Mouse (Mus musculus) forebrain, embryonic 10.5 days (tissue): ENCODE measurements around the gene Ear10. TPM values are rescaled to one million over a fixed set of nuclear protein-coding genes. Genes with fewer than 3 reads are reported as not detected.
"Not testable (repeated sequence)": the region's sequence is repeated elsewhere in the genome, so short reads cannot be mapped to it uniquely, and the experiment has no call there.

ENCODE experiments used
- DNase-seq: peaks from one replicate; pipeline ENCODE4 v3.0.0-alpha.2; 2017; ENCODE audit warnings: low spot score; ENCODE audit errors: extremely low spot score
- H3K27ac ChIP-seq: fragments of 300-500 bp; sonication (generic); 2 replicates; pipeline ENCODE4 v1.5.1; 2016; ENCODE audit warnings: mild to moderate bottlenecking
- H3K27me3 ChIP-seq: fragments of 300-500 bp; sonication (generic); 2 replicates; pipeline ENCODE4 v1.6.1; 2016; ENCODE audit warnings: mild to moderate bottlenecking; ENCODE audit not compliant: poor library complexity, severe bottlenecking
- H3K36me3 ChIP-seq: fragments of 300-500 bp; sonication (generic); replicated peaks from 2 replicates; pipeline ENCODE4 v1.6.1; 2016; ENCODE audit warnings: mild to moderate bottlenecking, moderate library complexity
- H3K4me1 ChIP-seq: fragments of 300-500 bp; sonication (generic); 2 replicates; pipeline ENCODE4 v1.6.1; 2016
- H3K4me3 ChIP-seq: fragments of 300-500 bp; sonication (generic); 2 replicates; pipeline ENCODE4 v1.5.1; 2016; ENCODE audit warnings: mild to moderate bottlenecking, moderate library complexity
- H3K9me3 ChIP-seq: fragments of 300-500 bp; sonication (generic); 2 replicates; pipeline ENCODE4 v1.6.1; 2016; ENCODE audit warnings: mild to moderate bottlenecking, moderate library complexity
- WGBS: fragments of 180-500 bp; shearing (Covaris S2); methylation state at CpG from one replicate; pipeline ENCODE4 v1.1.7; 2016; 5-methylcytosine and 5-hydroxymethylcytosine counted together
- polyA plus RNA-seq: library from polyadenylated mRNA; unstranded; fragments of >200 nt; fragmentation: Nextera tagmentation; extraction: Ambion mirVana; gene quantifications from 2 replicates; pipeline ENCODE4 v1.2.1, GENCODE M21; 2016

The Ear10 gene
- polyA plus RNA-seq, 1 experiment from 2014 or later: not detected

DNA sequence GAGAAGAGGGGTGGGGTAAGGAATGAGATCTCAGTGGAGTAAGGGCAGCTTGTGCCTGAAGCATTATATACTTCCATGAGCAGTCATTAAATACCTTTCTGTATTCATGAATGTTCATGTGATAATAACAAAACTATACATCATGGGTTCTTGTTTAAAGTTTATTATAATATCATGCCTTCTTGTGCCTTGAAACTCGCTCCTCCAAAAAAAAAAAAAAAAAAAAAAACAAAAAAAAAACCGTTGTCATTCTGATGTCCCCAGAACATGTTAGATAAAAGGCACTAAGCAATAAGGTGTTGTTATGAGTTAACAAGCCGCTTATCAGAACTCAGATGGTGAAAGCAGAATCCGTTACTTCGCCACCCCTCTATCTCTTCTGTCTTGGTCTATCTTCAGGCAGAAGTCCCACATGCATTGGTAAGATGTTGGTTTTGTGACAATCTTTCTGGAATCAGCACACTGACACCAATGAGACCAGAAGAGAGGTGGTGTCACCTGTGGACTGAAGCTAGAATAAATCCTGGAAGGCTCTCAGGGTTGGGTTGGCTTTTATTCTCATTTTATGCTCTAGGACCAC, 43.3 kb downstream of the Ear10 start:
- WGBS: 92% methylated on average over 5 of the region's 5 CpGs
- not testable (repeated sequence) for H3K36me3 ChIP-seq, H3K27me3 ChIP-seq, H3K27ac ChIP-seq, H3K4me1 ChIP-seq, H3K9me3 ChIP-seq, H3K4me3 ChIP-seq, DNase-seq

GRCm38 (mm10) chr14:43877789-43878188, 45.6 kb downstream of the Ear10 start:
- not testable (repeated sequence) for H3K9me3 ChIP-seq, H3K27ac ChIP-seq, H3K27me3 ChIP-seq, H3K36me3 ChIP-seq, H3K4me3 ChIP-seq, DNase-seq, H3K4me1 ChIP-seq
- WGBS: 65% methylated on average over 1 of the region's 2 CpGs

DNA sequence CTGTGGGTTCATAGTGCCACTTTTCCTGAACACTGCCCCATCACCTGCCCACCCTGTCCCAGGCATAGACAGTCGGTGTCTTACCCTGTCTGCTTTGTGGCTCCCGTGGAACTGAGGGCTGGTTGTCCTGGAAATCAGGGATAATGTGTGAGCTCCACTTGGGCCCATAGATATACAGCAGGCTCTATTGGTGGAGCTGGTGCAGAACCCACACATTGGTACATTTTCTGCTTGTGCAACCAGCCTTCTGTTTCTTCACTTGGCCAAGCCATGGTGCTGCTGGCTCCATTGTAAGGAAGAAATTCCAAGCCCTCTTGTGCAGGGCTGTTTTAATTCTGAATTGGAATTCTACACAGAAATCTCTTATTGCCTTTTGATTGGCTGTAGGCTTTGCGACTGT, 47.9 kb downstream of the Ear10 start, which contains the start of gene Ear1:
TSS of gene Ear1 (minus strand) at position 101 of the 400 bp plus-strand sequence.
- WGBS: 73% methylated on average over 3 of the region's 3 CpGs
- not testable (repeated sequence) for H3K27me3 ChIP-seq, H3K27ac ChIP-seq, H3K36me3 ChIP-seq, H3K9me3 ChIP-seq, H3K4me3 ChIP-seq, DNase-seq, H3K4me1 ChIP-seq

DNA sequence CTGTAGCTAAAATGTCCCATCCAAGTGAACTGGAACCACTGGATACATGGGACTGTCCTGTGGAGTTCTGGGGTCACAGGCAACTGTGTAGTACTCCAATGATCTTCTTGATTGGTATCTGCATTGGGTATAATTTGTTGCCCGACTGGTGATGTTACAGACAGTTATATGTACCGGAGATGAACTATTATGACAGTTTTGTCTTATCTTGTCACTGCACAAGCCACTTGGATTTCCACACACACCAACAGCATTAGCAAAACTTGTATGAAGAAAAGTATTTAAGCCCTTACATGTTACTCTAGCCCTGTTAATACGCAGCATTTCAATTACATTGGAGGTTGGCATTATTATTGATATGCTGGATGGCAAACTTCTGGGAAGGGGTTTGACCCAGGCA, 48.5 kb downstream of the Ear10 start:
- not testable (repeated sequence) for H3K27ac ChIP-seq, H3K4me1 ChIP-seq, H3K9me3 ChIP-seq, H3K27me3 ChIP-seq, H3K36me3 ChIP-seq, DNase-seq, H3K4me3 ChIP-seq
- 92% methylated on average over 3 of the region's 3 CpGs for WGBS

Other genes starting within 250 kb of the Ear10 start
- not detected in 2 replicates for gene Gm8165, start 246.4 kb downstream of the Ear10 start, polyA plus RNA-seq
- gene Gm7324, start 225.7 kb downstream of the Ear10 start, polyA plus RNA-seq: 1.4 and 1.6 TPM in 2 replicates
- not detected in 2 replicates for gene Gm16506, start 196.1 kb downstream of the Ear10 start, polyA plus RNA-seq
- not detected in 2 replicates for gene Gm6526, start 175.7 kb downstream of the Ear10 start, polyA plus RNA-seq
- not detected in 2 replicates for gene Gm8180, start 138.8 kb downstream of the Ear10 start, polyA plus RNA-seq
- not detected in 2 replicates for gene Ear1, start 48.0 kb downstream of the Ear10 start, polyA plus RNA-seq
- gene Gm8113, start 1.8 kb upstream of the Ear10 start, polyA plus RNA-seq: 4.7 and 5.5 TPM in 2 replicates
- gene Ang5, start 33.5 kb upstream of the Ear10 start, polyA plus RNA-seq: not detected in 2 replicates
- not detected in 2 replicates for gene Ang6, start 78.7 kb upstream of the Ear10 start, polyA plus RNA-seq
- gene Ear2, start 179.1 kb upstream of the Ear10 start, polyA plus RNA-seq: not detected in 2 replicates
- not detected in 2 replicates for gene Gm3327, start 200.3 kb upstream of the Ear10 start, polyA plus RNA-seq